Mouse (Mus musculus) myocyte (in vitro differentiated cells): ENCODE results near the gene Tex44. TPM values are rescaled to one million over a fixed set of nuclear protein-coding genes. Genes with fewer than 3 reads are reported as not detected.
"Not testable (repeated sequence)": the region's sequence is repeated elsewhere in the genome, so short reads cannot be mapped to it uniquely, and the experiment has no call there.

Source experiments
- H3K27me3 ChIP-seq: one replicate; pipeline ENCODE4 v1.6.1; 2011; ENCODE audit not compliant: control insufficient read depth, insufficient read depth, insufficient read length
- H3K36me3 ChIP-seq: one replicate; pipeline ENCODE4 v1.6.1; 2011; ENCODE audit not compliant: control insufficient read depth, insufficient read depth
- H3K4me2 ChIP-seq: one replicate; pipeline ENCODE4 v1.6.1; 2011; ENCODE audit warnings: low read depth, control low read depth
- H3K4me3 ChIP-seq: one replicate; pipeline ENCODE4 v1.5.1; 2011; ENCODE audit warnings: mild to moderate bottlenecking, control low read depth, moderate library complexity
- H3K79me2 ChIP-seq: one replicate; pipeline ENCODE4 v1.6.1; 2011; ENCODE audit not compliant: control insufficient read depth, insufficient read depth
- H3ac ChIP-seq: one replicate; pipeline ENCODE4 v1.6.1; 2011; ENCODE audit not compliant: control insufficient read depth, insufficient read length
- CEBPB ChIP-seq: IDR thresholded peaks from 2 replicates; pipeline ENCODE4 v1.6.1; 2011; ENCODE audit warnings: mild to moderate bottlenecking, moderate library complexity; ENCODE audit not compliant: poor library complexity, insufficient read depth, severe bottlenecking
- E2F4 ChIP-seq: IDR thresholded peaks from one replicate; pipeline ENCODE4 v1.6.1; 2011; ENCODE audit warnings: mild to moderate bottlenecking, control low read depth, moderate library complexity; ENCODE audit not compliant: insufficient read depth
- MAX ChIP-seq: IDR thresholded peaks from one replicate; pipeline ENCODE4 v1.6.1; 2011; ENCODE audit warnings: low read depth, mild to moderate bottlenecking, control low read depth
- MYOD1 ChIP-seq, 3 experiments: IDR thresholded peaks; one replicate each; pipeline ENCODE4 v1.6.1; 2011; ENCODE audit warnings: control low read depth in 2 of 3, low read depth in 2 of 3, mild to moderate bottlenecking in 2 of 3, moderate library complexity in 1 of 3; ENCODE audit not compliant: insufficient read length in 2 of 3, control insufficient read depth in 1 of 3
- MYOG ChIP-seq, 3 experiments: IDR thresholded peaks; one replicate each; pipeline ENCODE4 v1.6.1; 2011; ENCODE audit warnings: control low read depth in 2 of 3, low read depth in 2 of 3, mild to moderate bottlenecking in 2 of 3; ENCODE audit not compliant: insufficient read length in 2 of 3, control insufficient read depth in 1 of 3, insufficient read depth in 1 of 3
- POLR2A ChIP-seq: IDR thresholded peaks from one replicate; pipeline ENCODE4 v1.6.1; 2011; ENCODE audit warnings: low read depth, mild to moderate bottlenecking, control low read depth, moderate library complexity; ENCODE audit not compliant: insufficient read length
- POLR2AphosphoS2 ChIP-seq: IDR thresholded peaks from one replicate; pipeline ENCODE4 v1.6.1; 2011; ENCODE audit warnings: low read depth, control low read depth; ENCODE audit not compliant: insufficient read length
- REST ChIP-seq: IDR thresholded peaks from one replicate; pipeline ENCODE4 v1.6.1; 2011; ENCODE audit warnings: mild to moderate bottlenecking, control low read depth, moderate library complexity; ENCODE audit not compliant: insufficient read depth, insufficient read length
- SRF ChIP-seq: IDR thresholded peaks from one replicate; pipeline ENCODE4 v1.6.1; 2011; ENCODE audit warnings: low read depth; ENCODE audit not compliant: control insufficient read depth, insufficient read length
- TCF12 ChIP-seq: IDR thresholded peaks from one replicate; pipeline ENCODE4 v1.6.1; 2011; ENCODE audit warnings: mild to moderate bottlenecking, control low read depth; ENCODE audit not compliant: poor library complexity, insufficient read depth, severe bottlenecking
- TCF3 ChIP-seq: IDR thresholded peaks from one replicate; pipeline ENCODE4 v1.6.1; 2011; ENCODE audit warnings: low read depth, control low read depth; ENCODE audit not compliant: insufficient read length
- USF1 ChIP-seq: IDR thresholded peaks from one replicate; pipeline ENCODE4 v1.6.1; 2011; ENCODE audit warnings: low read depth, mild to moderate bottlenecking, control low read depth, moderate library complexity
- polyA plus RNA-seq: library from polyadenylated mRNA; unstranded; fragments of >200 nt; fragmentation: generic; extraction: Trizol; gene quantifications from one replicate; pipeline ENCODE4 v1.2.1, GENCODE M21; 2012; ENCODE audit warnings: missing spikeins

The Tex44 gene
- polyA plus RNA-seq, 1 experiment = not detected

DNA sequence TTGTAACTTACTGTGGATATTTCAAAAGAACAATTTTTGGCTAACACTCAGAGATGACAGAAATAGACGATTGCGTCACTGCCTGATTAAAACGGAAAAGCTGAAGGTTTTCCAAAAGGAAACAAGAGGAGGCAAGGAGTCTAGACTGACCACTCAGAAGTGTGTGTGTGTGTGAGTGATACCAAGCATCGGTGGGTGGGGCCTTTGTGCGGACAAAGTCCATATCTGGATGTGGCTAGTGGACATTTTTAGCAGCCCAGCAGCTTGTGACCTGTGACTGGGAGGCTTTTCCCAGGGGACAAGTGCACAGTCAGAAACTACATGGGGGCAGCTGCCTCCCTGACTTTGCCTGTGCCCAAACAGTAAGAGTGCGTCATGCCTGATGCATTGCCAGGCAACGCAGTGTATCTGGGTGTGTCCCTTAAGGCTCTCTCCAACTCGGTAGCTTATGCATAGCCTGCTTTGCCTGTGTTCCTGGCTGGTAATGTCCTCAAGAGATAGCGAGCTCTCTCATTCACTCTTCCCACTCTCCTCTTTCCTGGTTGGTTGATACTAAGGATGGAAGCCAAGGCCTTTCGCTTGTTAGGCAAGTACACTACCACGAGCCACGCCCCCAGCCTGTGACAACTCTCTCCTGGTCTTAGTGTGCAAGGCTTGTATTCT lies 44.5 kb downstream of the Tex44 start:
- no peak overlapping the region for H3ac ChIP-seq
- no peaks in the 10 kb centered on the region for H3K27me3 ChIP-seq
- no peaks in the 10 kb centered on the region for H3K36me3 ChIP-seq
- no peaks in the 10 kb centered on the region for H3K79me2 ChIP-seq
- peak overlapping the region; percentile 100 for H3K4me2 ChIP-seq
- TF ChIP-seq USF1 (peak; percentile 33), TCF3 (no peak), REST (no peak), E2F4 (no peak), MYOG (IDR thresholded peaks at IDR 0.05; ENCODE audit: control insufficient read depth in 1 of 3, insufficient read depth in 1 of 3, insufficient read length in 2 of 3, low read depth in 2 of 3) (peak; percentile 51 to 91 (median 67)), POLR2A (peak; percentile 60), CEBPB (peak; percentile 85), SRF (peak; percentile 98), POLR2AphosphoS2 (peak; percentile 94), MAX (no peak), MYOD1 (IDR thresholded peaks at IDR 0.05; ENCODE audit: control insufficient read depth in 1 of 3, insufficient read length in 2 of 3, low read depth in 2 of 3) (peak; percentile 9 to 86 (median 74)), TCF12 (peak; percentile 24)
- peak overlapping the region; percentile 7 for H3K4me3 ChIP-seq

DNA sequence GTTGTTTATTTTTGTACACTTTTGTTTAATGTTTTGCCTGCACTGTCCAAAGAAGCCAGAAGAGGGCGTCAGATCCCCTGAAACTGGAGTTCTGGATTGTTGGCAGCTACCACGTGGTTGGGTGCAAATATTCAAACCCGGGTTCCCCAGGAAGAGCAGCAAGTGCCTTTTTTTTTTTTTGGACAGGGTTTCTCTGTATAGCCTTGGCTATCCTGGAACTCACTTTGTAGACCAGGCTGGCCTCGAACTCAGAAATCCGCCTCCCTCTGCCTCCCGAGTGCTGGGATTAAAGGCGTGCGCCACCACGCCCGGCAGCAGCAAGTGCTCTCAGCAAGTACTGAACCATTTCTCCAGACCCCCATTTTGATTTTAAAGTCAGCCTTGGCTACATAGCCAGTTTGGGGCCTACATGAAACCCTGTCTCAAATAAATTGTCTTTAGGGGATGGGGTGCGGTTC lies 45.4 kb downstream of the Tex44 start:
- H3ac ChIP-seq, H3K27me3 ChIP-seq, H3K79me2 ChIP-seq, H3K36me3 ChIP-seq: not testable (repeated sequence)
- peak overlapping the region; percentile 100 for H3K4me2 ChIP-seq
- TF ChIP-seq USF1 = peak; percentile 75
- H3K4me3 ChIP-seq = peak overlapping the region; percentile 7

DNA sequence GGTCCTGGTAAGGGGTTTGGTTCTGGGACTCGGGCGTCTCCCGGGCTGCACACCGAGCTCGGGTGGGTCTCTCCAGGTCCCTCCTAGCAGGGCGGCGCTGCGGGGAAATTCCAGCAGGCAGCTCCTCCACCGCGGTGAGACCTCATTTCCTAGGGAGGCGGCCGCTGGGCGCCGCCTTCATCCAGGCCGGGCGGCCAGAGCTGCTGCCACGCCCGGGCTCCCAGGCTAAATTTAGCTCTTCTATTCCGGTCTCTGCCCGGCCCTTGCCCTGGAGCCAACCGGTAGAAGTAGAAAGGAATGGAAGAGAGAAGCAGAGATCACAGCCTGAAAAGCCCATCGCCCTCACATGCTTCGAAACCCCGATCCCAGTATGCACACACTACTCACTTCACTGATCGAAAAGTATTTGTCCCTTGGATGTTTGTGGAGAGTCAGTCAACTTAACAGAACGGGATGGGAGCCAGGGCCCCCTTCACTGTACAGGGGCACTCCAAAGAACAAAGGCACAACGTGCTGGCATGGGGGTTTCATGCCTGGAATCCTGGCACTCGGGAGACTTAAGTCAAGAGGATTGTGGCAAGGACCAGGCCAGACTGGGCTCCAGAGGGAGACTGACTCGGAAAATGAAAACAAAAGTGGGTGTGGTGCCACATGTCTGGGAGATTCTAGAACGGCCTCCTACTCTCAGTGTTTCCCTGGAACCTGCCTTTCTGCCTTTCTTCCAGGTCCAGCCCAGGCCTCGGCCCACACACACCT lies 46.2 kb downstream of the Tex44 start:
- peak overlapping the region; percentile 13 for H3ac ChIP-seq
- H3K27me3 ChIP-seq = no peaks in the 10 kb centered on the region
- peak overlapping the region; percentile 100 for H3K4me2 ChIP-seq
- H3K79me2 ChIP-seq = no peaks in the 10 kb centered on the region
- no peak for TF ChIP-seq MYOD1 (IDR thresholded peaks at IDR 0.05; ENCODE audit: control insufficient read depth in 1 of 3, insufficient read length in 2 of 3, low read depth in 2 of 3)
- peak; percentile 39 for TF ChIP-seq MAX
- no peak for TF ChIP-seq E2F4
- TF ChIP-seq MYOG (IDR thresholded peaks at IDR 0.05; ENCODE audit: control insufficient read depth in 1 of 3, insufficient read depth in 1 of 3, insufficient read length in 2 of 3, low read depth in 2 of 3) = peak in 1 of 3 experiments; percentile 31
- peak; percentile 54 for TF ChIP-seq POLR2A
- H3K4me3 ChIP-seq = peak overlapping the region; percentile 7
- H3K36me3 ChIP-seq = no peaks in the 10 kb centered on the region

DNA sequence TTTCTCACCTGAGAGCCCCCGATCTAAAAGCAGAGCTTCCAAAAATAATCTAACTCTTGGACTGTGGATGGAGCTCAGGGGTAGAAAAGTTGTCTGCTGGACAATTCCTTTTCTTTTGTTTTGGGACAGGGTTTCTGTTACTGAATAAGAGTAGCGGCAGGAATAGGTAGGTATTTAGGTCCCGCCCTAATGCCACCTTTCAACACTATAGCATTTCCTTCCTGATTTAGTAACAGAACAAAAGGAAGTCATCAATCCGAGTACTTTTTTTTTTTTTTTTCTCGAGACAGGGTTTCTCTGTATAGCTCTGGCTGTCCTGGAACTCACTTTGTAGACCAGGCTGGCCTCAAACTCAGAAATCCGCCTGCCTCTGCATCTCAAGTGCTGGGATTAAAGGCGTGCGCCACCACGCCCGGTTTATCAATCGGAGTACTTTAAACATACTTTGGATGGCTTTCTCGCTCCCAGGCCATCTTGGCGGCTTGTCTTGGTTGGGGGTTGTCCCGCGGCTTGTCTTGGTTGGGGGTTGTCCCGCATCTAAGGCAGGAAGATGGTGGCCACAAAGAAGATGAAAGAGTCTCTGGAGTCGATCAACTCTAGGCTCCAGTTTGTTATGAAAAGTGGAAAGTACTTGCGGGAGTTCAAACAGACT lies 47.1 kb downstream of the Tex44 start:
- H3K79me2 ChIP-seq = no peaks in the 10 kb centered on the region
- H3ac ChIP-seq = no peak overlapping the region
- no peaks in the 10 kb centered on the region for H3K27me3 ChIP-seq
- peak overlapping the region; percentile 100 for H3K4me2 ChIP-seq
- TF ChIP-seq MYOG (IDR thresholded peaks at IDR 0.05; ENCODE audit: control insufficient read depth in 1 of 3, insufficient read depth in 1 of 3, insufficient read length in 2 of 3, low read depth in 2 of 3) = no peak
- no peak for TF ChIP-seq SRF
- TF ChIP-seq REST = no peak
- TF ChIP-seq CEBPB = no peak
- no peak for TF ChIP-seq POLR2AphosphoS2
- no peak for TF ChIP-seq TCF12
- no peak for TF ChIP-seq USF1
- TF ChIP-seq MYOD1 (IDR thresholded peaks at IDR 0.05; ENCODE audit: control insufficient read depth in 1 of 3, insufficient read length in 2 of 3, low read depth in 2 of 3) = no peak
- TF ChIP-seq POLR2A = no peak
- TF ChIP-seq TCF3 = no peak
- TF ChIP-seq E2F4 = no peak
- TF ChIP-seq MAX = no peak
- H3K36me3 ChIP-seq = no peaks in the 10 kb centered on the region
- H3K4me3 ChIP-seq = peak overlapping the region; percentile 7

Other genes starting within 250 kb of the Tex44 start
- gene B3gnt7, start 123.5 kb upstream of the Tex44 start, polyA plus RNA-seq = not detected
- gene Ncl, start 66.9 kb upstream of the Tex44 start, polyA plus RNA-seq = 131 TPM
- not detected for gene Nmur1, start 101 bp upstream of the Tex44 start, polyA plus RNA-seq
- gene Ptma, start 100.4 kb downstream of the Tex44 start, polyA plus RNA-seq = 593 TPM
- 50.0 TPM for gene Pde6d, start 156.3 kb downstream of the Tex44 start, polyA plus RNA-seq
- 20.4 TPM for gene Cops7b, start 156.6 kb downstream of the Tex44 start, polyA plus RNA-seq
- 0.14 TPM for gene Nppc, start 244.2 kb downstream of the Tex44 start, polyA plus RNA-seq